Mouse (Mus musculus) heart, postnatal 0 days (tissue): ENCODE measurements at regions not wholly inside any gene's neighbourhood (a gene's known extent, or its start where the extent isn't known, plus 50 kb on each side); places are given as distances from the start of the nearest gene placed in this dataset.

Experiments
- ATAC-seq: fragments of 200-750 bp; cut with Nextera tagmentation; 2 replicates; pipeline ENCODE4 v1.8.0; 2017; ENCODE audit warnings: low read depth, moderate number of reproducible peaks, moderate library complexity; ENCODE audit not compliant: insufficient read depth
- DNase-seq: peaks from one replicate; pipeline ENCODE4 v3.0.0-alpha.2; 2016; ENCODE audit warnings: low spot score
- H3K27ac ChIP-seq: fragments of 300-500 bp; sonication (generic); 2 replicates; pipeline ENCODE4 v1.5.1; 2014; ENCODE audit warnings: low read depth, mild to moderate bottlenecking
- H3K27me3 ChIP-seq: fragments of 300-500 bp; sonication (generic); 2 replicates; pipeline ENCODE4 v1.6.1; 2014; ENCODE audit warnings: low read length, mixed read lengths; ENCODE audit not compliant: control insufficient read depth, insufficient read depth
- H3K36me3 ChIP-seq: fragments of 300-500 bp; sonication (generic); replicated peaks from 2 replicates; pipeline ENCODE4 v1.6.1; 2014; ENCODE audit warnings: low read length, mixed read lengths; ENCODE audit not compliant: control insufficient read depth, insufficient read depth
- H3K4me1 ChIP-seq: fragments of 300-500 bp; sonication (generic); 2 replicates; pipeline ENCODE4 v1.6.1; 2014; ENCODE audit warnings: antibody characterized with exemption; ENCODE audit not compliant: control insufficient read depth, insufficient read depth
- H3K4me2 ChIP-seq: fragments of 300-500 bp; sonication (generic); 2 replicates; pipeline ENCODE4 v1.6.1; 2014; ENCODE audit warnings: low read depth, mild to moderate bottlenecking, low read length, moderate library complexity
- H3K4me3 ChIP-seq: fragments of 300-500 bp; sonication (generic); 2 replicates; pipeline ENCODE4 v1.5.1; 2014; ENCODE audit warnings: low read depth, low read length
- H3K9ac ChIP-seq: fragments of 300-500 bp; sonication (generic); replicated peaks from 2 replicates; pipeline ENCODE4 v1.6.1; 2014; ENCODE audit warnings: low read depth, low read length, mixed read lengths
- H3K9me3 ChIP-seq: fragments of 300-500 bp; sonication (generic); replicated peaks from 2 replicates; pipeline ENCODE4 v1.6.1; 2016; ENCODE audit warnings: low read length; ENCODE audit not compliant: control insufficient read depth
- CTCF ChIP-seq: IDR thresholded peaks from 2 replicates; pipeline ENCODE4 v1.5.1; 2016; ENCODE audit warnings: antibody characterized with exemption, control low read depth, low read depth
- EP300 ChIP-seq: IDR thresholded peaks from 2 replicates; pipeline ENCODE4 v1.6.1; 2016; ENCODE audit warnings: antibody characterized with exemption, low read depth
- WGBS: fragments of 180-500 bp; shearing (Covaris S2); extraction: QIAGEN DNeasy Blood & Tissue Kit; methylation state at CpG from one replicate; pipeline ENCODE4 v1.1.7; 2014; 5-methylcytosine and 5-hydroxymethylcytosine counted together

GRCm38 (mm10) chr12:90408716-90409115 lies 329.5 kb downstream of the Dio2 start:
- TF ChIP-seq CTCF: no peak
- TF ChIP-seq EP300: no peak
- Histone ChIP-seq H3K4me2 (no peak overlapping the region), H3K9me3 (no peaks in the 10 kb centered on the region), H3K27ac (no peak overlapping the region), H3K4me3 (no peak overlapping the region), H3K27me3 (no peaks in the 10 kb centered on the region), H3K36me3 (no peaks in the 10 kb centered on the region), H3K9ac (no peak overlapping the region), H3K4me1 (no peaks in the 10 kb centered on the region)
- WGBS: 55% methylated on average over 3 of the region's 3 CpGs
- ATAC-seq: no peak
- no peak for DNase-seq

- 72% methylated on average over 5 of the region's 5 CpGs for WGBS
- TF ChIP-seq EP300 (no peak), CTCF (peak; percentile 47)
- H3K4me3 ChIP-seq: no peak overlapping the region
- no peak overlapping the region for H3K9ac ChIP-seq
- H3K27ac ChIP-seq: no peak overlapping the region
- DNase-seq (no peak), ATAC-seq (no peak)
- H3K36me3 ChIP-seq: no peaks in the 10 kb centered on the region
- H3K9me3 ChIP-seq: no peaks in the 10 kb centered on the region
- no peak overlapping the region for H3K4me2 ChIP-seq
- H3K27me3 ChIP-seq: no peaks in the 10 kb centered on the region
- no peaks in the 10 kb centered on the region for H3K4me1 ChIP-seq
Observed at GRCm38 (mm10) chr12:90398564-90398963, 339.7 kb downstream of the Dio2 start.
